Mouse (Mus musculus) small intestine, adult 2 months (tissue): ENCODE measurements around the gene Psme2.

Source experiments
- CTCF ChIP-seq: fragments of 200-500 bp; IDR thresholded peaks from 2 replicates; pipeline ENCODE4 v1.5.1; 2012; ENCODE audit warnings: low read depth, mild to moderate bottlenecking, control low read depth, inconsistent platforms, low read length, moderate library complexity, mixed read lengths; ENCODE audit not compliant: insufficient replicate concordance, insufficient read length; ENCODE audit errors: extremely low read depth
- POLR2A ChIP-seq: fragments of 200-500 bp; IDR thresholded peaks from 2 replicates; pipeline ENCODE4 v1.6.1; 2012; ENCODE audit warnings: low read depth, mild to moderate bottlenecking, control low read depth, inconsistent platforms, low read length, moderate library complexity

- TF ChIP-seq CTCF (no peak), POLR2A (no peak)
Measured at GRCm38 (mm10) chr14:55540787-55541321, 50.1 kb downstream of the Psme2 start.
